Mouse (Mus musculus) liver, embryonic 13.5 days (tissue): ENCODE measurements around the gene Inpp5f. TPM values are rescaled to one million over a fixed set of nuclear protein-coding genes. Genes with fewer than 3 reads are reported as not detected.

Source experiments
- ATAC-seq: fragments of 200-750 bp; cut with Nextera tagmentation; 2 replicates; pipeline ENCODE4 v1.8.0; 2017; ENCODE audit warnings: low read depth, mild to moderate bottlenecking, moderate number of reproducible peaks, moderate library complexity
- DNase-seq: peaks from one replicate; pipeline ENCODE4 v3.0.0; 2022
- H3K27ac ChIP-seq: fragments of 300-500 bp; sonication (generic); 2 replicates; pipeline ENCODE4 v1.5.1; 2015; ENCODE audit warnings: moderate library complexity, mild to moderate bottlenecking, inconsistent platforms
- H3K27me3 ChIP-seq: fragments of 300-500 bp; sonication (generic); 2 replicates; pipeline ENCODE4 v1.6.1; 2015; ENCODE audit warnings: mild to moderate bottlenecking, inconsistent platforms
- H3K36me3 ChIP-seq: fragments of 300-500 bp; sonication (generic); 2 replicates; pipeline ENCODE4 v1.6.1; 2015; ENCODE audit warnings: mild to moderate bottlenecking, inconsistent platforms
- H3K4me1 ChIP-seq: fragments of 300-500 bp; sonication (generic); replicated peaks from 2 replicates; pipeline ENCODE4 v1.6.1; 2015; ENCODE audit warnings: inconsistent platforms
- H3K4me2 ChIP-seq: fragments of 300-500 bp; sonication (generic); 2 replicates; pipeline ENCODE4 v1.6.1; 2015; ENCODE audit warnings: inconsistent platforms, mild to moderate bottlenecking, moderate library complexity
- H3K4me3 ChIP-seq: fragments of 300-500 bp; sonication (generic); replicated peaks from 2 replicates; pipeline ENCODE4 v1.5.1; 2015; ENCODE audit warnings: mild to moderate bottlenecking, inconsistent platforms
- H3K9ac ChIP-seq: fragments of 300-500 bp; sonication (generic); 2 replicates; pipeline ENCODE4 v1.6.1; 2015; ENCODE audit warnings: mild to moderate bottlenecking, inconsistent platforms
- H3K9me3 ChIP-seq: fragments of 300-500 bp; sonication (generic); replicated peaks from 2 replicates; pipeline ENCODE4 v1.6.1; 2016; ENCODE audit warnings: inconsistent platforms
- WGBS: fragments of 180-500 bp; shearing (Covaris S2); methylation state at CpG from one replicate; pipeline ENCODE4 v1.1.7; 2015; ENCODE audit not compliant: insufficient replicate concordance; 5-methylcytosine and 5-hydroxymethylcytosine counted together
- polyA plus RNA-seq: library from polyadenylated mRNA; unstranded; fragments of >200 nt; fragmentation: Nextera tagmentation; extraction: Ambion mirVana; gene quantifications from 2 replicates; pipeline ENCODE4 v1.2.1, GENCODE M21; 2015

Gene Inpp5f
- polyA plus RNA-seq, 1 experiment from 2014 or later, result 6.9 TPM

GRCm38 (mm10) chr7:128625382-128625781 is 14.3 kb downstream of the Inpp5f start:
- Histone ChIP-seq H3K9ac (no peak overlapping the region), H3K4me3 (no peak overlapping the region), H3K4me2 (no peak overlapping the region), H3K9me3 (no peaks in the 10 kb centered on the region), H3K27me3 (no peaks in the 10 kb centered on the region), H3K4me1 (peaks cover 30% of the 10 kb centered on the region), H3K36me3 (no peaks in the 10 kb centered on the region), H3K27ac (no peak overlapping the region)
- DNase-seq (no peak), ATAC-seq (no peak)
- WGBS, result 79% methylated on average over 2 of the region's 2 CpGs

GRCm38 (mm10) chr7:128626601-128627000 is 15.5 kb downstream of the Inpp5f start:
- H3K4me1 ChIP-seq, result peaks cover 31% of the 10 kb centered on the region
- no peak overlapping the region for H3K4me2 ChIP-seq
- DNase-seq (no peak), ATAC-seq (0 out of 2 replicates have a peak, but pooled peaks have one; percentile 41)
- no peak overlapping the region for H3K27ac ChIP-seq
- no peak overlapping the region for H3K4me3 ChIP-seq
- H3K9me3 ChIP-seq, result no peaks in the 10 kb centered on the region
- no peaks in the 10 kb centered on the region for H3K27me3 ChIP-seq
- H3K36me3 ChIP-seq, result no peaks in the 10 kb centered on the region
- H3K9ac ChIP-seq, result no peak overlapping the region
- 60% methylated on average over 5 of the region's 5 CpGs for WGBS

- Histone ChIP-seq H3K4me2 (no peak overlapping the region), H3K27ac (no peak overlapping the region), H3K27me3 (no peaks in the 10 kb centered on the region), H3K4me1 (peaks cover 31% of the 10 kb centered on the region), H3K9ac (no peak overlapping the region), H3K4me3 (no peak overlapping the region), H3K36me3 (no peaks in the 10 kb centered on the region), H3K9me3 (no peaks in the 10 kb centered on the region)
- no peak for DNase-seq
- 70% methylated on average over 2 of the region's 2 CpGs for WGBS
- ATAC-seq, result no peak
These were observed 16.1 kb downstream of the Inpp5f start for GRCm38 (mm10) chr7:128627251-128627650.

- ATAC-seq (no peak), DNase-seq (no peak)
- no peak overlapping the region for H3K4me3 ChIP-seq
- peaks cover 31% of the 10 kb centered on the region for H3K4me1 ChIP-seq
- no peak overlapping the region for H3K27ac ChIP-seq
- H3K36me3 ChIP-seq, result no peaks in the 10 kb centered on the region
- no peak overlapping the region for H3K4me2 ChIP-seq
- H3K9ac ChIP-seq, result no peak overlapping the region
- 83% methylated on average over 1 of the region's 1 CpGs for WGBS
- no peaks in the 10 kb centered on the region for H3K9me3 ChIP-seq
- no peaks in the 10 kb centered on the region for H3K27me3 ChIP-seq
These were observed 16.6 kb downstream of the Inpp5f start for GRCm38 (mm10) chr7:128627723-128628122.

- Histone ChIP-seq H3K9me3 (no peaks in the 10 kb centered on the region), H3K4me1 (peaks cover 18% of the 10 kb centered on the region), H3K4me3 (no peak overlapping the region), H3K4me2 (no peak overlapping the region), H3K27ac (no peak overlapping the region), H3K9ac (no peak overlapping the region), H3K36me3 (no peaks in the 10 kb centered on the region), H3K27me3 (no peaks in the 10 kb centered on the region)
- ATAC-seq, result no peak
- 26% methylated on average over 4 of the region's 4 CpGs for WGBS
- no peak for DNase-seq
These were observed 22.0 kb downstream of the Inpp5f start for GRCm38 (mm10) chr7:128633156-128633555.

- Histone ChIP-seq H3K9me3 (no peaks in the 10 kb centered on the region), H3K27me3 (no peaks in the 10 kb centered on the region), H3K9ac (no peak overlapping the region), H3K27ac (no peak overlapping the region), H3K4me2 (no peak overlapping the region), H3K4me1 (no peaks in the 10 kb centered on the region), H3K36me3 (no peaks in the 10 kb centered on the region), H3K4me3 (no peak overlapping the region)
- DNase-seq (no peak), ATAC-seq (no peak)
- 68% methylated on average over 5 of the region's 5 CpGs for WGBS
These were observed 28.9 kb downstream of the Inpp5f start for GRCm38 (mm10) chr7:128639925-128640485.

- no peaks in the 10 kb centered on the region for H3K9me3 ChIP-seq
- no peak overlapping the region for H3K4me2 ChIP-seq
- H3K27me3 ChIP-seq, result no peaks in the 10 kb centered on the region
- ATAC-seq, result no peak
- H3K4me1 ChIP-seq, result no peaks in the 10 kb centered on the region
- H3K27ac ChIP-seq, result no peak overlapping the region
- H3K9ac ChIP-seq, result no peak overlapping the region
- H3K36me3 ChIP-seq, result no peaks in the 10 kb centered on the region
- DNase-seq, result no peak
- H3K4me3 ChIP-seq, result no peak overlapping the region
- 76% methylated on average over 7 of the region's 7 CpGs for WGBS
These were observed 30.4 kb downstream of the Inpp5f start for GRCm38 (mm10) chr7:128641571-128641970.

- DNase-seq (no peak), ATAC-seq (no peak)
- Histone ChIP-seq H3K36me3 (no peaks in the 10 kb centered on the region), H3K27ac (no peak overlapping the region), H3K4me2 (no peak overlapping the region), H3K4me1 (no peaks in the 10 kb centered on the region), H3K9ac (no peak overlapping the region), H3K4me3 (no peak overlapping the region), H3K9me3 (no peaks in the 10 kb centered on the region), H3K27me3 (no peaks in the 10 kb centered on the region)
- WGBS, result 71% methylated on average over 5 of the region's 5 CpGs
These were observed 31.3 kb downstream of the Inpp5f start for GRCm38 (mm10) chr7:128642386-128642785.

GRCm38 (mm10) chr7:128656970-128657369 is 45.8 kb downstream of the Inpp5f start:
- Histone ChIP-seq H3K4me1 (peaks cover 5% of the 10 kb centered on the region; the same call in 1 of the 2 replicates), H3K27me3 (no peaks in the 10 kb centered on the region), H3K9me3 (no peaks in the 10 kb centered on the region), H3K9ac (no peak overlapping the region), H3K4me3 (no peak overlapping the region), H3K4me2 (no peak overlapping the region), H3K27ac (no peak overlapping the region), H3K36me3 (peaks cover 3% of the 10 kb centered on the region; the same call in 1 of the 2 replicates)
- ATAC-seq (no peak), DNase-seq (no peak)
- 57% methylated on average over 1 of the region's 1 CpGs for WGBS

GRCm38 (mm10) chr7:128663906-128664305 is 52.8 kb downstream of the Inpp5f start:
- H3K9me3 ChIP-seq, result no peaks in the 10 kb centered on the region
- peaks cover 38% of the 10 kb centered on the region for H3K4me1 ChIP-seq
- H3K4me3 ChIP-seq, result no peak overlapping the region
- DNase-seq (no peak), ATAC-seq (no peak)
- H3K27me3 ChIP-seq, result no peaks in the 10 kb centered on the region
- 84% methylated on average over 8 of the region's 8 CpGs for WGBS
- peaks cover 7% of the 10 kb centered on the region for H3K36me3 ChIP-seq
- H3K9ac ChIP-seq, result no peak overlapping the region
- H3K27ac ChIP-seq, result no peak overlapping the region
- no peak overlapping the region for H3K4me2 ChIP-seq

- Histone ChIP-seq H3K9me3 (no peaks in the 10 kb centered on the region), H3K4me2 (no peak overlapping the region), H3K27me3 (no peaks in the 10 kb centered on the region), H3K27ac (no peak overlapping the region; the same call in 1 of the 2 replicates), H3K9ac (no peak overlapping the region), H3K4me1 (peaks cover 43% of the 10 kb centered on the region), H3K4me3 (no peak overlapping the region), H3K36me3 (peaks cover 4% of the 10 kb centered on the region)
- DNase-seq, result peak; percentile 15
- ATAC-seq, result no peak
- WGBS, result 45% methylated on average over 11 of the region's 11 CpGs
These were observed 53.8 kb downstream of the Inpp5f start for GRCm38 (mm10) chr7:128664861-128665377.

GRCm38 (mm10) chr7:128667788-128668187 is 56.7 kb downstream of the Inpp5f start:
- H3K36me3 ChIP-seq, result peaks cover 4% of the 10 kb centered on the region
- H3K27ac ChIP-seq, result 0 out of 2 replicates have a peak overlapping the region, but pooled peaks have one; percentile 8
- peak; percentile 34 for DNase-seq
- peaks cover 63% of the 10 kb centered on the region for H3K4me1 ChIP-seq
- H3K4me2 ChIP-seq, result peak overlapping the region; percentile 18; the same call in 1 of the 2 replicates
- WGBS, result 50% methylated on average over 5 of the region's 5 CpGs
- H3K9ac ChIP-seq, result no peak overlapping the region
- H3K27me3 ChIP-seq, result no peaks in the 10 kb centered on the region
- ATAC-seq, result peak; percentile 54
- H3K4me3 ChIP-seq, result no peak overlapping the region
- H3K9me3 ChIP-seq, result no peaks in the 10 kb centered on the region
